Mouse (Mus musculus): ENCODE data around the gene Slc11a2. TPM values are rescaled to one million over a fixed set of nuclear protein-coding genes. Genes with fewer than 3 reads are reported as not detected.

Slc11a2 gene
- 10 to 100 TPM; 32.3 to 34.8 TPM for total RNA-seq (2021)
- long read RNA-seq, experiment 1, full-length matches to known transcripts: 11 of 28 reads
- long read RNA-seq, experiment 1, partial matches to known transcripts: 2 of 28 reads
- long read RNA-seq, experiment 1, other reads (novel, unspliced or antisense): 15 of 28 reads
- long read RNA-seq, experiment 2, full-length matches to known transcripts: 18 of 28 reads
- long read RNA-seq, experiment 2, partial matches to known transcripts: 1 of 28 reads
- long read RNA-seq, experiment 2, other reads (novel, unspliced or antisense): 9 of 28 reads

DNA sequence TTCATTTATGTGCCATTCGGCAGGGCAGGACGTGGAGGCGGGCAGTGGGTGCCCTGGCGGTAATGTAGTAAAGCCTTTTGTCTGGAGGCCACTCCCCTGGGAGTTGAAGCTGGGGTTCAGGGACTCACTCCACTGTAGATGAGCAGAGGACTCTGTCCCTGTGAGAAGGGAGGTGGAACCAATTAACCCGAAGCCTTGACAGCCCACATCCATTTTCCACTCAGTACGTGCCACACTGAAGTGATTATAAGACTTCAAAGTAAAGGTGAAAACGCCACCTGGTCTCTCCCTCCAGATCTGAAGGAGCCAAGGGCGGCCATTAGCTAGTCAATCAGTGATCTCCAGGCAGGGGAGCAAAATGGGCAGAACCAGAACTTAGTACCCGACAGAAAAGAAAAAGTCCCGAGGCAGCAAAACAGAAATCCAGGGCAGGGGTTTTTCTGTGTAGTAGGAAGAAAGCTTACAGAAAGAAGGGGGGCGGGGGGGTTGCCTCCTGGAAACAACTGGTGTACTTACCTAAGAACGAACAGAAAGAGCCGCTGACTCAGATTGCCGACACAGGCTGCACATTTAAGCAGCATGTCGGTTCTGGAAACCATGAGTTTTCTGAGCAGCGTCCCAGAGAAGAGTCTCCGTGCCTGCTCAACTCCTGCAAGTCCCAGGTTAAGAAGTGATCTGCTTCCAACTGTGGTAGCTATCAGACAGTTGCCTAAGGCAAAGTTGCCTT lies at the start of gene Slc11a2:
Gene Slc11a2, minus strand, starts transcription at position 677 of the 727 bp plus-strand sequence.
- intact Hi-C loops (cut with DNase I; ENCODE audit: low total_unique reads): no loop called here
- DNase-seq: no peak

GRCm38 (mm10) chr15:100473926-100474503 lies 49.1 kb upstream of the Slc11a2 start:
- intact Hi-C loops (cut with DNase I; ENCODE audit: low total_unique reads): no loop called here
- no peak for DNase-seq

- intact Hi-C loops (cut with DNase I; ENCODE audit: low total_unique reads): no loop called here
Measured at GRCm38 (mm10) chr15:100470037-100470436, 45.2 kb upstream of the Slc11a2 start.

GRCm38 (mm10) chr15:100469189-100469545 lies 44.3 kb upstream of the Slc11a2 start:
- intact Hi-C loops (cut with DNase I; ENCODE audit: low total_unique reads): loop anchor here (5.0 kb wide), 1 partner anchor 213 kb away; no protein-coding TSS in a partner anchor
- DNase-seq: no peak

More at GRCm38 (mm10) chr15:100470037-100470436, 45.2 kb upstream of the Slc11a2 start:
- no peak for DNase-seq

DNA sequence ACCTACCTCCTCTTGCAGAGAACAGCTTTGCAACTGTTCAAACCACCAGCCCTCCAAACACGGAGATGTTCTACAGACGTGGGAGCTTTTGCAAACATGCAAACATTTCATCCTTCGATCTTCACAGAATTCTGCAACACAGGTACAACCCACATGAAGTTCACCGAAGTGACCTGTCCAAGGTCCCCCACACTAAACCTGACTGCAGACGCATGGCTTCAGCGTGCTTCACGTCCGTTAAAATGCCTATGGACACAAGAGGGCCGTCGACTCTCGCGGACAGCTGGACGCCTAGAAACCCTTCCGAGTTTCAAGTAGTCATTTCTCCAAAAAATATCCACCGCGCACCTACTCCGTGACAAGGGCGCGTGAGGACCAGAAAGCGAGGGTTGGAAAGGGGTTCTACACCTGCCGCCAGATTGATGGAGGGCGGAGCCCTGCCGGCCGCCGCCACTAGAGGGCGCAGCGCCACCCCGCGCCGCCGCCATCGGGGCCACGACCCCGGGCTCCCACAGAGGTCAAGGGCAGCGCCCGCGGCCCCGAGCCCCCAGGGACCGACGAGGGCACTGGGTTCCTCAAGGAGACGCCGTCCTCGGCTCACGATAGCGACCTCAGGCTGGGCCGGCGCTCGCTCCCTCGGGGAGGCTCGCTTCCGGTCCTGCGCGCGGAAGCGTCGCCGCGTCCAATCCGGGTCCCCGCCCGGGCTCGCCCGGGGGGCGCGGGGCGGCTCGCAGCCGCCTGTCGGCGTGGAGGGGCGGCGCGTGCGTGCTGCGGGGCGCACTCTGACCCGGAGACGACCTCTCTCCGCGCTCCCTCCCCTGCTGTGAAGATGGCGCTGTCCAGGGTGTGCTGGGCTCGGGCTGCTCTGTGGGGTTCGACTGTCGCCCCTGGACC lies 43.7 kb upstream of the Slc11a2 start, which contains the start of gene Letmd1:
Gene Letmd1, plus strand, starts transcription at position 729 of the 894 bp plus-strand sequence.
- intact Hi-C loops (cut with DNase I; ENCODE audit: low total_unique reads): loop anchor here (5.0 kb wide), 1 partner anchor 214 kb away; no protein-coding TSS in a partner anchor
- DNase-seq: peak; percentile 90

GRCm38 (mm10) chr15:100467738-100468137 lies 42.9 kb upstream of the Slc11a2 start:
- intact Hi-C loops (cut with DNase I; ENCODE audit: low total_unique reads): loop anchor here (5.0 kb wide), 1 partner anchor 215 kb away; no protein-coding TSS in a partner anchor
- DNase-seq: no peak

DNA sequence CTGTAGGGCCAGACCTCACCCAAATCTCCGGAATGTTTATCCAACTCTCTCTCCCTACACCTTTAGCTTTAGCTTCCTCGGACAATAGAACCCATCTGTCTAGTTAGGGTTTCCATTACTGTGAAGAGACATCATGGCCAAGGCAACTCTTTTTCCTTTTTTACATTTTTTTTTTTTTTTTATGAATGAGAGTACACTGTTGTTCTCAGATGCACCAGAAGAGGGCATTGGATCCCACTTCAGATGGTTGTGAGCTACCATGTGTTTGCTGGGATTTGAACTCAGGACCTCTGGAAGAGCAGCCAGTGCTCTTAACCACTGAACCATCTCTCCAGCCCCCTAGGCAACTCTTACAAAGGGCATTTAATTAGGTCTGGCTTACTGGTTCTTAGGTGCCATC lies 40.6 kb upstream of the Slc11a2 start:
- DNase-seq: no peak
- intact Hi-C loops (cut with DNase I; ENCODE audit: low total_unique reads): loop anchor here (5.0 kb wide), 1 partner anchor 217 kb away; no protein-coding TSS in a partner anchor

GRCm38 (mm10) chr15:100463712-100464111 lies 38.8 kb upstream of the Slc11a2 start:
- intact Hi-C loops (cut with DNase I; ENCODE audit: low total_unique reads): no loop called here
- peak; percentile 56 for DNase-seq

- intact Hi-C loops (cut with DNase I; ENCODE audit: low total_unique reads): no loop called here
- no peak for DNase-seq
Measured at GRCm38 (mm10) chr15:100462086-100462485, 37.2 kb upstream of the Slc11a2 start.

DNA sequence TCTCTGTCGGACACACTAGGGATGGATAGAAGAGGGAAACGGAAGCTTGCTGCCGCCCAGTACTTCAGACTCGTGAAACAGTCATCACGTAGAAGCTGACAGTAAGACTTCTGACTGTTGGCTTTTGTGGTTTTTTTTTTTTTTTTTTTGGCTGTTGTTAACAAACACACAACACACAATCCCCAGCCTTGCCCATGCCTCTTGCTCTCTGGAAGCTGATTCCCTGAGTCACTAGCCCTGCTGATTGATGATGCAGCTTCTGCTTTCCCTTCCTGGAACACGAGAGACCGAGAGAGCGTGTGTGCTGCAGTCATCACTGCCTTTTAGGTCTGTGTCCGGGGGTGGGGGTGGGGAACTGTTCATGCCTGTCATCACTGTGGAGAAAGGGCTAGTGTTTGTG lies 36.8 kb upstream of the Slc11a2 start:
- intact Hi-C loops (cut with DNase I; ENCODE audit: low total_unique reads): no loop called here
- DNase-seq: no peak

- DNase-seq: no peak
- intact Hi-C loops (cut with DNase I; ENCODE audit: low total_unique reads): no loop called here
Measured at GRCm38 (mm10) chr15:100460942-100461341, 36.1 kb upstream of the Slc11a2 start.

GRCm38 (mm10) chr15:100458055-100458454 lies 33.2 kb upstream of the Slc11a2 start:
- intact Hi-C loops (cut with DNase I; ENCODE audit: low total_unique reads): loop anchor here (5.0 kb wide), 2 partner anchors 116 to 191 kb away; no protein-coding TSS in a partner anchor
- DNase-seq: peak; percentile 52

GRCm38 (mm10) chr15:100457340-100457739 lies 32.5 kb upstream of the Slc11a2 start:
- intact Hi-C loops (cut with DNase I; ENCODE audit: low total_unique reads): loop anchor here (5.0 kb wide), 2 partner anchors 115 to 190 kb away; no protein-coding TSS in a partner anchor
- peak; percentile 72 for DNase-seq

DNA sequence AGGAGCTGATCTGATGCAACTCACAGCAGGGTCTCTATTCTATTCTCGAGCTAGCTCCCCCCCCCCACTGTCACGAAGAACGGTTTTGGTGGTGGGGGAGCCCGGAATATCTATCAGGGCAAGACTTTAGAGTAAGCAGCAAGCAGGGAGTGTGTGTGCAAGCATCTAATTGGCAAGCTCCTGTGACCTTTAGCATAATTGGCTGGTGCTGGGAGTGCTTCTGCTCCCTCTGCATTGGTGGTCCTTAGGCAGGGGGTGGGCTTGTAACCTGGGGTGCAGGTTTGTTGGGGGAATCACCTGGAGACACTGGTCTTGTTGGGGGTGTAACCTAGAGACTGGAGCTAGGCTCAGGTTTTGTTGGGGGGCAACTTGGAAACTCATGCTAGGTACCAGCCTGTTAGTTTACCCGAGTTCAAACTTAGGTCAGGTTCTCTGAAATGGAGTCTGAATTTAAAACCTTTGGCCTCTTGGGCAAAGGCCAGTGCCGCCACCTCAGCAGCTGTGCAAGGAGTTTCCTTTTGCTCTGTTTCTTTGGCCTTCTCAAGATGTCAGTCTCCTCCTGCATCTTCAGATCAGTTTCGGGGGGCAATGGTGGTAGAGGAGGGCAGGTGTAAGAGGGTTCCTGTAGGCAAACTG lies 31.6 kb upstream of the Slc11a2 start:
- intact Hi-C loops (cut with DNase I; ENCODE audit: low total_unique reads): loop anchor here (5.0 kb wide), 2 partner anchors 114 to 189 kb away; no protein-coding TSS in a partner anchor
- DNase-seq: no peak

- intact Hi-C loops (cut with DNase I; ENCODE audit: low total_unique reads): no loop called here
Measured at GRCm38 (mm10) chr15:100452486-100452885, 27.6 kb upstream of the Slc11a2 start.

GRCm38 (mm10) chr15:100451245-100451644 lies 26.4 kb upstream of the Slc11a2 start:
- intact Hi-C loops (cut with DNase I; ENCODE audit: low total_unique reads): no loop called here

More at GRCm38 (mm10) chr15:100452486-100452885, 27.6 kb upstream of the Slc11a2 start:
- no peak for DNase-seq

GRCm38 (mm10) chr15:100449495-100449894 lies 24.6 kb upstream of the Slc11a2 start:
- intact Hi-C loops (cut with DNase I; ENCODE audit: low total_unique reads): no loop called here
- DNase-seq: no peak

More at GRCm38 (mm10) chr15:100451245-100451644, 26.4 kb upstream of the Slc11a2 start:
- DNase-seq: peak; percentile 64

- DNase-seq: no peak
- intact Hi-C loops (cut with DNase I; ENCODE audit: low total_unique reads): no loop called here
Measured at GRCm38 (mm10) chr15:100448572-100448971, 23.7 kb upstream of the Slc11a2 start.
